Mouse (Mus musculus) hindbrain, postnatal 0 days (tissue): Measurements from ENCODE around the gene Ncam1. TPM values are rescaled to one million over a fixed set of nuclear protein-coding genes. Genes with fewer than 3 reads are reported as not detected.

ENCODE experiments used
- ATAC-seq: fragments of 200-750 bp; cut with Nextera tagmentation; 2 replicates; pipeline ENCODE4 v1.8.0; 2017; ENCODE audit warnings: mild to moderate bottlenecking, moderate TSS enrichment, moderate library complexity
- DNase-seq: peaks from one replicate; pipeline ENCODE4 v3.0.0-alpha.2; 2015; ENCODE audit warnings: low spot score
- H3K27ac ChIP-seq: fragments of 300-500 bp; sonication (generic); 2 replicates; pipeline ENCODE4 v1.5.1; 2014; ENCODE audit warnings: mild to moderate bottlenecking
- H3K27me3 ChIP-seq: fragments of 300-500 bp; sonication (generic); 2 replicates; pipeline ENCODE4 v1.6.1; 2014; ENCODE audit warnings: low read length, mixed read lengths; ENCODE audit not compliant: insufficient read depth
- H3K36me3 ChIP-seq: fragments of 300-500 bp; sonication (generic); 2 replicates; pipeline ENCODE4 v1.6.1; 2014; ENCODE audit warnings: low read length, mixed read lengths; ENCODE audit not compliant: insufficient read depth
- H3K4me1 ChIP-seq: fragments of 300-500 bp; sonication (generic); 2 replicates; pipeline ENCODE4 v1.6.1; 2014; ENCODE audit warnings: antibody characterized with exemption, low read length, mixed read lengths; ENCODE audit not compliant: insufficient read depth
- H3K4me2 ChIP-seq: fragments of 300-500 bp; sonication (generic); 2 replicates; pipeline ENCODE4 v1.6.1; 2014; ENCODE audit warnings: low read depth, mild to moderate bottlenecking, low read length, moderate library complexity, mixed read lengths
- H3K4me3 ChIP-seq: fragments of 300-500 bp; sonication (generic); 2 replicates; pipeline ENCODE4 v1.5.1; 2014; ENCODE audit warnings: low read length
- H3K9ac ChIP-seq: fragments of 300-500 bp; sonication (generic); replicated peaks from 2 replicates; pipeline ENCODE4 v1.6.1; 2014; ENCODE audit warnings: mild to moderate bottlenecking, low read length, moderate library complexity, mixed read lengths
- H3K9me3 ChIP-seq: fragments of 300-500 bp; sonication (generic); 2 replicates; pipeline ENCODE4 v1.6.1; 2016; ENCODE audit warnings: low read length, mixed read lengths
- CTCF ChIP-seq: IDR thresholded peaks from 2 replicates; pipeline ENCODE4 v1.5.1; 2016; ENCODE audit warnings: antibody characterized with exemption, control low read depth, low read depth
- WGBS: fragments of 180-500 bp; shearing (Covaris S2); extraction: QIAGEN DNeasy Blood & Tissue Kit; methylation state at CpG from one replicate; pipeline ENCODE4 v1.1.7; 2014; 5-methylcytosine and 5-hydroxymethylcytosine counted together
- polyA plus RNA-seq: library from polyadenylated mRNA; unstranded; fragments of >200 nt; fragmentation: Nextera tagmentation; extraction: Ambion mirVana; gene quantifications from 2 replicates; pipeline ENCODE4 v1.2.1, GENCODE M21; 2015
- total RNA-seq: library from RNA; depleted of rRNA; stranded (reverse); fragments of >200 nt; gene quantifications from 2 replicates; pipeline ENCODE4 v1.2.3, GENCODE M21; 2014; rRNA removed

Ncam1 gene
- total RNA-seq = 411 and 489 TPM in 2 replicates
- polyA plus RNA-seq = 388 and 414 TPM in 2 replicates

GRCm38 (mm10) chr9:49798806-49799205, at the start of gene Ncam1:
Gene Ncam1, minus strand, starts transcription at chr9:49798925.
- Histone ChIP-seq H3K9ac (peak within 1 kb of the TSS; percentile 94), H3K4me2 (peak within 1 kb of the TSS; percentile 78), H3K36me3 (no peaks in the 10 kb centered on the region), H3K27me3 (no peaks in the 10 kb centered on the region), H3K4me3 (peak within 1 kb of the TSS; percentile 90), H3K4me1 (no peaks in the 10 kb centered on the region), H3K9me3 (no peaks in the 10 kb centered on the region), H3K27ac (peak within 1 kb of the TSS; percentile 95)
- ATAC-seq = peak; percentile 82
- no peak for TF ChIP-seq CTCF
- peak; percentile 98 for DNase-seq
- WGBS = under 1% methylated on average over 23 of the region's 23 CpGs

DNA sequence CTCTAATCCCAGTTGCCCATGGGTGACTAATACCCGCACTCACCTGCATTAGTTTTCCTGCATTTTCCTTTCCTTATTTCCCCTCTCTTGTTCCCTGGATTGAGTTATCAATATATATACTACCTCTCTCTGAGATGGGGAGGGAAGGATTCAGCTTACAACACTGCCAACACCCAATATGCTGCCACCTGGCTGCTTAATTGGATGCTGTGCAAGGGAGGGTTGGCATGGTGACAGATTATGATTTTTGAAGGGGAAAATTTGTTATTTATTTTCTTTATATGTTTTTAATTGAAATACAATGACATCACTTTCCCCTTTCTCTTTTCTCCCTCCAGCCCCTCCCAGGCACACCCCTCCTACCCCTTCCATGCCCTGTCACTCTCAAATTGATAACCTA, 35.3 kb upstream of the Ncam1 start:
- Histone ChIP-seq H3K9ac (no peak overlapping the region), H3K4me1 (no peaks in the 10 kb centered on the region), H3K27ac (no peak overlapping the region), H3K36me3 (no peaks in the 10 kb centered on the region), H3K4me3 (no peak overlapping the region), H3K9me3 (no peaks in the 10 kb centered on the region), H3K4me2 (no peak overlapping the region), H3K27me3 (no peaks in the 10 kb centered on the region)
- no peak for TF ChIP-seq CTCF
- ATAC-seq (no peak), DNase-seq (peak; percentile 8)
- WGBS = 100% methylated on average over 1 of the region's 1 CpGs

DNA sequence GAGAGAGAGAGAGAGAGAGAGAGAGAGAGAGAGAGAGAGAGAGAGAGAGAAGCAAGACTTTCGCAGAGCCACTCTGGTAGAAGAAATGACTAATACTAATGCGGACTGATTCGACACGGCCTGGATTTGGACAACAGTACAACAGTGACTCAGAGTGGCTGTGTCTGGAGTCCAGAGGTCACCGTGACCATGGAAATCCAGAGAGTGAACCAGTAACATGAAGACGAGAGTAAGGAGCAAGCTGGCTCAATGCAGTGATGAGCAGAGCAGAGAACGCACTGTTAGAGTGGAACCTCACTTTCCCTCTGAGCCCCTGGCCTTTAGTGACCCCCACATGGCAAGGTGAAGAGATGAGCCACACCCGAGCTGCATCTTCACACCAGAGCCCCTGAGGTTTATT, 28.9 kb upstream of the Ncam1 start:
- Histone ChIP-seq H3K36me3 (no peaks in the 10 kb centered on the region), H3K27me3 (no peaks in the 10 kb centered on the region), H3K27ac (no peak overlapping the region), H3K4me1 (no peaks in the 10 kb centered on the region), H3K4me2 (no peak overlapping the region), H3K9ac (no peak overlapping the region), H3K9me3 (no peaks in the 10 kb centered on the region), H3K4me3 (no peak overlapping the region)
- ATAC-seq (no peak), DNase-seq (no peak)
- TF ChIP-seq CTCF = no peak
- WGBS = 87% methylated on average over 8 of the region's 8 CpGs

GRCm38 (mm10) chr9:49816115-49816650, 17.5 kb upstream of the Ncam1 start:
- no peaks in the 10 kb centered on the region for H3K27me3 ChIP-seq
- DNase-seq (no peak), ATAC-seq (no peak)
- no peaks in the 10 kb centered on the region for H3K9me3 ChIP-seq
- H3K36me3 ChIP-seq = no peaks in the 10 kb centered on the region
- H3K27ac ChIP-seq = no peak overlapping the region
- H3K4me1 ChIP-seq = no peaks in the 10 kb centered on the region
- TF ChIP-seq CTCF = no peak
- 64% methylated on average over 10 of the region's 10 CpGs for WGBS
- H3K9ac ChIP-seq = no peak overlapping the region
- no peak overlapping the region for H3K4me3 ChIP-seq
- H3K4me2 ChIP-seq = no peak overlapping the region

DNA sequence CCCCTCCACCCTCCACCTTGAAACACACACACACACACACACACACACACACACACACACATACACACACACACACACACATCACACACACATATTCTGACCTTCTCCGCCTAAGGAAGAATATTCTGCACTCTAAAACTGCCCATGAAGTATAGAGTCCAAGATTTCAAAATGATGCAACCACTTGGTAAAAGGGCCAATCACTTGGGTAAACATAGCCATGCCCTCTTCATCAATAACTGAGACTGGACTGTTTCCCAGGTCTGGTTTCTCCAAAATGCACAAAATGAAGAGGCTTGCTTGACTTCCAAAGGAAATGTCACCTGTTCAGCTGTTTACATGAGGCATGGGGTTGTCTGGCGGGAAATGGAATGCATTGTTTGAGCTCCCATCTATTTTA, 15.7 kb upstream of the Ncam1 start:
- WGBS = 94% methylated on average over 2 of the region's 2 CpGs

GRCm38 (mm10) chr9:49803222-49803621, 4.5 kb upstream of the Ncam1 start:
- Histone ChIP-seq H3K9ac (no peak overlapping the region), H3K4me3 (no peak overlapping the region), H3K4me2 (no peak overlapping the region), H3K4me1 (no peaks in the 10 kb centered on the region), H3K27ac (no peak overlapping the region), H3K9me3 (no peaks in the 10 kb centered on the region), H3K27me3 (no peaks in the 10 kb centered on the region), H3K36me3 (no peaks in the 10 kb centered on the region)
- DNase-seq (no peak), ATAC-seq (no peak)
- 59% methylated on average over 3 of the region's 3 CpGs for WGBS
- no peak for TF ChIP-seq CTCF

More for the DNA sequence above, 15.7 kb upstream of the Ncam1 start:
- Histone ChIP-seq H3K4me3 (no peak overlapping the region), H3K9ac (no peak overlapping the region), H3K4me1 (no peaks in the 10 kb centered on the region), H3K36me3 (no peaks in the 10 kb centered on the region), H3K27ac (no peak overlapping the region), H3K27me3 (no peaks in the 10 kb centered on the region), H3K9me3 (no peaks in the 10 kb centered on the region), H3K4me2 (no peak overlapping the region)
- TF ChIP-seq CTCF = no peak
- no peak for DNase-seq
- ATAC-seq = no peak

DNA sequence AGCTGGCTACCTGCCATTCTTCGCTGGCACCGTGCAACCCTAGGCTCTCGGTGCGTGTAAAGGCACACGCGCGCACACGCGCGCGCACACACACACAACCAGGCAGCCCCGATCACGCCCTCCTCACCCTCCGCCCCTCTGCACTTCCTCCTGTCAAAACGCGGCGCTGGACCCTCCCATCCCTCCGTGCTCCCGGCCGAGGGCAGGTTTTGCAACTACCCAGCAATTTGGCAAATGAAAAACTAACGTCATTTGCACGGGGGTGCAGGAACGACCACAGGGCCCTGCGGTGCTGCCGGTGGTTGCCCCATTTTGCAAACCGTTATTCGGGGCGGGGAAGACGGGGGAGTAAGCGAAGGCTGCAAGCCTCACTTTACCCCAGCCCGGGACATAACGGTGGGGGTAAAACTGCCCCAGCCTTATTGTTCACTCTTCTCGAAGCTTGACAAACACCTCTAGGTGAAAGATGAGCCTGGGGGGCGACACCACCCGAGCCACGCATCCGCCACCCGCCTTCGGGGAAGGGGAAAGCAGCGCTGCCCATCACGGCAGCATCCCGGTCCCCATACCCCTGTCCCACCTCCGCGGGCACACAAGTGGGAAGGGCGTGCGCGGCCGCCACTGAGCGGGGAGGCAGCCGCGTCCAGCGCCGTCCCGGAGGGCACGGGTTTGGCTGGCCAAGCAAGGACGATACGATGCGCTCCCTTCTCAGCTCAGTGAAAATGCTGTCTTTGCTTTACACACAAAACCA, 729 bp downstream of the Ncam1 start:
- H3K36me3 ChIP-seq = no peaks in the 10 kb centered on the region
- ATAC-seq (peak; percentile 82), DNase-seq (peak; percentile 92)
- peaks cover 4% of the 10 kb centered on the region for H3K4me1 ChIP-seq
- peak overlapping the region; percentile 94 for H3K9ac ChIP-seq
- WGBS = under 1% methylated on average over 56 of the region's 58 CpGs
- TF ChIP-seq CTCF = no peak
- no peaks in the 10 kb centered on the region for H3K27me3 ChIP-seq
- H3K4me2 ChIP-seq = peak overlapping the region; percentile 78
- H3K4me3 ChIP-seq = peak overlapping the region; percentile 90
- peak overlapping the region; percentile 95 for H3K27ac ChIP-seq
- no peaks in the 10 kb centered on the region for H3K9me3 ChIP-seq
